ENCODE assay signal across 28 mouse cellular contexts in the genomic region with DNA sequence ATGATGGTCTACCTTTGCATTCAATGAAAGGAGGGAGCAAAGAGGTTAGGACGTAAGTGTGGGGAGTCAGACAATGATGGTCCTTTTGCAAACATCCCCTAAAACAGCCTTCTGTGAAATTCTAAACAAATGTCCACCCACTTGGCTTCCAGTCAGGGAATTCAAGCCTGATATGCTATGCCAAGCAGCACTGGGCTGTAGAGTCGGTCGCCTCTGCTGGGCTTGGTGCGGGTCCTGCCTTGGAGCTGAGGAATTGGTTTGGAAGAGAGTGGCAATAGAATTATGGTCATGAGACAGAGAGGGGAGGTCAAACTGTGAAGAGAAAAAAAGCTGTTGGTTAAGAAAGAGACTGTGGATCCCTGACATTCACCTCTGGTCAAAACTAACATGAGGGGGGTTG. TPM values are rescaled to one million over a fixed set of nuclear protein-coding genes. Genes with fewer than 3 reads are reported as not detected.
DNase-seq lines count a peak whose midpoint lies in the region; ATAC-seq lines count a peak whose summit lies in the region.
"Had no signal": no experiment of that assay in that cellular context is flagged by ENCODE, and none has a peak within 500 bp of the region (broad histone marks: within the 10 kb centered on the region; RNA-seq: fewer than 3 reads in every experiment).

No protein-coding gene starts in this region.

- H3K36me3 ChIP-seq in forebrain, embryonic 10.5 days (replicated peaks) = no peaks in the 10 kb centered on the region
- no peaks in the 10 kb centered on the region for H3K36me3 ChIP-seq in forebrain, embryonic 16.5 days (ENCODE audit: control insufficient read depth, insufficient read depth)
- H3K36me3 ChIP-seq in hindbrain, embryonic 13.5 days = no peaks in the 10 kb centered on the region
- no peaks in the 10 kb centered on the region for H3K36me3 ChIP-seq in hindbrain, embryonic 10.5 days
- H3K36me3 ChIP-seq: embryonic facial prominence, embryonic 13.5 days; G1E; hindbrain, embryonic 15.5 days; intestine, embryonic 15.5 days; limb, embryonic 13.5 days; midbrain, embryonic 12.5 days; stomach, embryonic 15.5 days had no signal

- DNase-seq in forebrain, embryonic 10.5 days (ENCODE audit: extremely low spot score, low spot score) = no peak
- DNase-seq in hindbrain, embryonic 10.5 days (ENCODE audit: low spot score) = no peak
- peak; percentile 7 for DNase-seq in retina, postnatal 1 day
- DNase-seq in retina, embryonic 14.5 days (ENCODE audit: low spot score) = no peak
- DNase-seq in thymus, postnatal 0 days (ENCODE audit: low spot score) = no peak
- DNase-seq: adrenal gland, adult 8-10 months; cerebellum, adult 8-10 months; cerebellum, postnatal 36 days; gastrocnemius, postnatal 10 days; heart, postnatal 14 days; kidney, adult 2 months; kidney, postnatal 36 days; lung, postnatal 4 days; right cerebral cortex, postnatal 25 days; thymus, postnatal 14 days had no signal

- no peak overlapping the region for H3K4me3 ChIP-seq in forebrain, embryonic 10.5 days
- no peak overlapping the region for H3K4me3 ChIP-seq in forebrain, embryonic 16.5 days (replicated peaks; ENCODE audit: low read length)
- H3K4me3 ChIP-seq in hindbrain, embryonic 13.5 days = no peak overlapping the region
- H3K4me3 ChIP-seq in hindbrain, embryonic 10.5 days = no peak overlapping the region
- H3K4me3 ChIP-seq: embryonic facial prominence, embryonic 13.5 days; hindbrain, embryonic 15.5 days; intestine, embryonic 15.5 days; layer of hippocampus, adult 2 months; limb, embryonic 13.5 days; megakaryocyte, embryonic 14.5 days; midbrain, embryonic 12.5 days; myocyte; stomach, embryonic 15.5 days had no signal

- no peak overlapping the region for H3K4me2 ChIP-seq in forebrain, embryonic 16.5 days (ENCODE audit: low read length)
- H3K4me2 ChIP-seq in hindbrain, embryonic 13.5 days = no peak overlapping the region
- H3K4me2 ChIP-seq: embryonic facial prominence, embryonic 13.5 days; hindbrain, embryonic 15.5 days; intestine, embryonic 15.5 days; limb, embryonic 13.5 days; liver, embryonic 11.5 days; stomach, embryonic 15.5 days had no signal

- H3K27me3 ChIP-seq in forebrain, embryonic 10.5 days (ENCODE audit: poor library complexity, severe bottlenecking) = peaks cover 94% of the 10 kb centered on the region
- H3K27me3 ChIP-seq in forebrain, embryonic 16.5 days (replicated peaks; ENCODE audit: control insufficient read depth, insufficient read depth, low read length) = no peaks in the 10 kb centered on the region; the same call in 1 of the 2 replicates
- peaks cover 62% of the 10 kb centered on the region for H3K27me3 ChIP-seq in hindbrain, embryonic 13.5 days
- peaks cover 100% of the 10 kb centered on the region for H3K27me3 ChIP-seq in hindbrain, embryonic 10.5 days (ENCODE audit: insufficient read depth, poor library complexity, severe bottlenecking)

- peaks cover 77% of the 10 kb centered on the region for H3K4me1 ChIP-seq in forebrain, embryonic 10.5 days
- H3K4me1 ChIP-seq in forebrain, embryonic 16.5 days (replicated peaks; ENCODE audit: control insufficient read depth, insufficient read depth, low read length) = peaks cover 52% of the 10 kb centered on the region
- peaks cover 64% of the 10 kb centered on the region for H3K4me1 ChIP-seq in hindbrain, embryonic 13.5 days (replicated peaks)
- H3K4me1 ChIP-seq in hindbrain, embryonic 10.5 days (replicated peaks) = peaks cover 42% of the 10 kb centered on the region

- H3K9ac ChIP-seq in forebrain, embryonic 16.5 days (replicated peaks; ENCODE audit: low read depth, low read length) = no peak overlapping the region
- H3K9ac ChIP-seq in hindbrain, embryonic 13.5 days = no peak overlapping the region
- H3K9ac ChIP-seq: embryonic facial prominence, embryonic 13.5 days; hindbrain, embryonic 15.5 days; intestine, embryonic 15.5 days; limb, embryonic 13.5 days; midbrain, embryonic 12.5 days; stomach, embryonic 15.5 days had no signal

- WGBS in forebrain, embryonic 10.5 days = 31% methylated on average over 4 of the region's 4 CpGs
- 29% methylated on average over 4 of the region's 4 CpGs for WGBS in forebrain, embryonic 16.5 days
- 22% methylated on average over 4 of the region's 4 CpGs for WGBS in hindbrain, embryonic 13.5 days
- 29% methylated on average over 4 of the region's 4 CpGs for whole genome bisulfite sequencing in hindbrain, embryonic 10.5 days

- peak overlapping the region; percentile 22; the same call in 1 of the 2 replicates for H3K27ac ChIP-seq in forebrain, embryonic 10.5 days
- H3K27ac ChIP-seq in forebrain, embryonic 16.5 days (ENCODE audit: low read length) = no peak overlapping the region
- H3K27ac ChIP-seq in hindbrain, embryonic 13.5 days = peak overlapping the region; percentile 53; the same call in 1 of the 2 replicates
- H3K27ac ChIP-seq in hindbrain, embryonic 10.5 days = no peak overlapping the region
- H3K27ac ChIP-seq: embryonic facial prominence, embryonic 13.5 days; hindbrain, embryonic 15.5 days; intestine, embryonic 15.5 days; layer of hippocampus, adult 2 months; limb, embryonic 13.5 days; stomach, embryonic 15.5 days had no signal

- ATAC-seq in forebrain, embryonic 16.5 days = no peak
- no peak for ATAC-seq in hindbrain, embryonic 13.5 days (ENCODE audit: low FRiP score)
- ATAC-seq: intestine, embryonic 15.5 days had no signal

- H3K9me3 ChIP-seq in forebrain, embryonic 10.5 days = no peaks in the 10 kb centered on the region
- H3K9me3 ChIP-seq in forebrain, embryonic 16.5 days (ENCODE audit: control insufficient read depth, low read length) = no peaks in the 10 kb centered on the region
- H3K9me3 ChIP-seq in hindbrain, embryonic 13.5 days = no peaks in the 10 kb centered on the region
- H3K9me3 ChIP-seq in hindbrain, embryonic 10.5 days = no peaks in the 10 kb centered on the region
- H3K9me3 ChIP-seq: embryonic facial prominence, embryonic 13.5 days; G1E; hindbrain, embryonic 15.5 days; intestine, embryonic 15.5 days; limb, embryonic 13.5 days; megakaryocyte, embryonic 14.5 days; midbrain, embryonic 12.5 days; stomach, embryonic 15.5 days had no signal

RNA-seq across cellular contexts. Expression of a gene that starts 20.3 kb away (rescaled TPM):
- 3.9 and 5.5 TPM in 2 replicates for polyA plus RNA-seq in forebrain, embryonic 10.5 days (2016; fragmentation: Nextera tagmentation; extraction: Ambion mirVana)
- 1.1 and 3.3 TPM in 2 replicates for polyA plus RNA-seq in forebrain, embryonic 16.5 days (2015; fragmentation: Nextera tagmentation; extraction: Ambion mirVana)
- polyA plus RNA-seq in hindbrain, embryonic 13.5 days (2015; fragmentation: Nextera tagmentation; extraction: Ambion mirVana) = 64.6 and 91.3 TPM in 2 replicates
- polyA plus RNA-seq in hindbrain, embryonic 10.5 days (2016; fragmentation: Nextera tagmentation; extraction: Ambion mirVana) = 29.1 and 148 TPM in 2 replicates
- polyA plus RNA-seq in thymus, postnatal 0 days (2015; fragmentation: Nextera tagmentation; extraction: Ambion mirVana) = 0.14 and 0.23 TPM in 2 replicates
- polyA plus RNA-seq: intestine, embryonic 15.5 days had no signal

RNA-seq across cellular contexts. Expression of a gene that starts 35.8 kb away (rescaled TPM):
- polyA plus RNA-seq in forebrain, embryonic 10.5 days (2016; fragmentation: Nextera tagmentation; extraction: Ambion mirVana) = 34.4 and 35.4 TPM in 2 replicates
- polyA plus RNA-seq in forebrain, embryonic 16.5 days (2015; fragmentation: Nextera tagmentation; extraction: Ambion mirVana) = 34.0 and 34.8 TPM in 2 replicates
- 35.4 and 39.2 TPM in 2 replicates for polyA plus RNA-seq in hindbrain, embryonic 13.5 days (2015; fragmentation: Nextera tagmentation; extraction: Ambion mirVana)
- polyA plus RNA-seq in hindbrain, embryonic 10.5 days (2016; fragmentation: Nextera tagmentation; extraction: Ambion mirVana) = 36.8 and 40.0 TPM in 2 replicates
- polyA plus RNA-seq in thymus, postnatal 0 days (2015; fragmentation: Nextera tagmentation; extraction: Ambion mirVana) = 15.5 and 16.7 TPM in 2 replicates

RNA-seq across cellular contexts. Expression of a gene that starts 51.6 kb away (rescaled TPM):
- polyA plus RNA-seq in forebrain, embryonic 10.5 days (2016; fragmentation: Nextera tagmentation; extraction: Ambion mirVana) = 4.8 and 6.8 TPM in 2 replicates
- polyA plus RNA-seq in forebrain, embryonic 16.5 days (2015; fragmentation: Nextera tagmentation; extraction: Ambion mirVana) = 4.5 and 4.6 TPM in 2 replicates
- polyA plus RNA-seq in hindbrain, embryonic 13.5 days (2015; fragmentation: Nextera tagmentation; extraction: Ambion mirVana) = 5.7 and 6.5 TPM in 2 replicates
- polyA plus RNA-seq in hindbrain, embryonic 10.5 days (2016; fragmentation: Nextera tagmentation; extraction: Ambion mirVana) = 6.6 and 7.7 TPM in 2 replicates
- polyA plus RNA-seq in thymus, postnatal 0 days (2015; fragmentation: Nextera tagmentation; extraction: Ambion mirVana) = 2.5 and 3.4 TPM in 2 replicates
- polyA plus RNA-seq: G1E, myocyte had no signal

Comparison
In these comparisons a context has a peak if more than half of its experiments do, and no peak if none do; other contexts are left out.
1. H3K27ac ChIP-seq: peak in forebrain, embryonic 10.5 days (single experiment) and hindbrain, embryonic 13.5 days (single experiment); none in forebrain, embryonic 16.5 days (single experiment) and hindbrain, embryonic 10.5 days (single experiment).